Mouse (Mus musculus) intestine, embryonic 14.5 days (tissue): ENCODE measurements at regions not wholly inside any gene's neighbourhood (a gene's known extent, or its start where the extent isn't known, plus 50 kb on each side); places are given as distances from the start of the nearest gene placed in this dataset.

Experiments used
- ATAC-seq: fragments of 200-750 bp; cut with Nextera tagmentation; replicated peaks from 2 replicates; pipeline ENCODE4 v1.8.0; 2017; ENCODE audit warnings: low read depth, moderate number of reproducible peaks, moderate TSS enrichment, moderate library complexity; ENCODE audit not compliant: low FRiP score, low TSS enrichment
- DNase-seq: peaks from one replicate; pipeline ENCODE4 v3.0.0-alpha.2; 2018; ENCODE audit warnings: low spot score
- H3K27ac ChIP-seq: fragments of 300-500 bp; sonication (generic); 2 replicates; pipeline ENCODE4 v1.5.1; 2014; ENCODE audit warnings: low read depth, mild to moderate bottlenecking, control low read depth
- H3K27me3 ChIP-seq: fragments of 300-500 bp; sonication (generic); replicated peaks from 2 replicates; pipeline ENCODE4 v1.6.1; 2014; ENCODE audit warnings: low read length, control low read depth; ENCODE audit not compliant: control insufficient read depth, insufficient read depth
- H3K36me3 ChIP-seq: fragments of 300-500 bp; sonication (generic); 2 replicates; pipeline ENCODE4 v1.6.1; 2014; ENCODE audit warnings: low read length, control low read depth; ENCODE audit not compliant: control insufficient read depth, insufficient read depth
- H3K4me1 ChIP-seq: fragments of 300-500 bp; sonication (generic); replicated peaks from 2 replicates; pipeline ENCODE4 v1.6.1; 2014; ENCODE audit warnings: low read length, control low read depth, mixed read lengths; ENCODE audit not compliant: control insufficient read depth, insufficient read depth
- H3K4me2 ChIP-seq: fragments of 300-500 bp; sonication (generic); 2 replicates; pipeline ENCODE4 v1.6.1; 2014; ENCODE audit warnings: low read length
- H3K4me3 ChIP-seq: fragments of 300-500 bp; sonication (generic); 2 replicates; pipeline ENCODE4 v1.5.1; 2014; ENCODE audit warnings: low read depth, low read length, control low read depth, mixed read lengths
- H3K9ac ChIP-seq: fragments of 300-500 bp; sonication (generic); 2 replicates; pipeline ENCODE4 v1.6.1; 2014; ENCODE audit warnings: mild to moderate bottlenecking, low read length
- H3K9me3 ChIP-seq: fragments of 300-500 bp; sonication (generic); 2 replicates; pipeline ENCODE4 v1.6.1; 2016; ENCODE audit warnings: low read length, control low read depth; ENCODE audit not compliant: control insufficient read depth
- WGBS: fragments of 180-500 bp; shearing (Covaris S2); extraction: QIAGEN DNeasy Blood & Tissue Kit; methylation state at CpG from one replicate; pipeline ENCODE4 v1.1.7; 2014; 5-methylcytosine and 5-hydroxymethylcytosine counted together

DNA sequence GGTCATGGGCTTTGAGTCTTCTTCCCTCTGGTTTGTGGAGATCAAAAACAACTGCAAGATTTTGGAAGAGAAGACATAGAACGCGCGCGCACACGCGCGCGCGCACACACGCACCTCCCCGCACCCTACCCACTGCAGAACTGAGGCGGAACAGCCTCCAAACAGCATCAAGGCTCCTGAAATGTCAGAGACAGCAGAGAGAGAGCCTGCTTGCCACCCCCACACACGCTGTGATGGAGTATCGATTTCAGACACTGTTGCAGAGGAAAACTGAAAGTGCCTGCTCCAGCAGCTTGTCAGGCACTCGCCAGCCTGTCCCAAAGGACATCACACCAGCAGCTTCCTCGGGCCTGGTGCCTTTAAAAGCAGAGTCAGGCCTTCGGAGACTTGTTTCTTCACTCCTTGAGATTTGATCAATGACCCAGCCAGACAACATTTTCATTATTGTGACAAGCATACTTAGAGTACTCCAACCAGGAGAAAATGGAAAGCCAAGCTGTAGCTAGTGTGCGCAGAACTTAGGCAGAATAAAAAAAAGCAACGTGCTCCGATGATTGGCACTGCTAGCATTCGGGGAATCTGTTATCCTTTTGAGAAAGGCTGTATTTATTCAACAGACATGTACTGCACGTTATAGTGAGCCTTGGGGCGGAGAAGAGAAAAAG lies 342.9 kb upstream of the Rgma start:
- Histone ChIP-seq H3K4me2 (peak overlapping the region; percentile 28), H3K27me3 (no peaks in the 10 kb centered on the region), H3K27ac (no peak overlapping the region), H3K4me1 (peaks cover 15% of the 10 kb centered on the region), H3K36me3 (no peaks in the 10 kb centered on the region), H3K9ac (no peak overlapping the region), H3K9me3 (no peaks in the 10 kb centered on the region), H3K4me3 (no peak overlapping the region)
- DNase-seq (no peak), ATAC-seq (no peak)
- 56% methylated on average over 23 of the region's 23 CpGs for WGBS

DNA sequence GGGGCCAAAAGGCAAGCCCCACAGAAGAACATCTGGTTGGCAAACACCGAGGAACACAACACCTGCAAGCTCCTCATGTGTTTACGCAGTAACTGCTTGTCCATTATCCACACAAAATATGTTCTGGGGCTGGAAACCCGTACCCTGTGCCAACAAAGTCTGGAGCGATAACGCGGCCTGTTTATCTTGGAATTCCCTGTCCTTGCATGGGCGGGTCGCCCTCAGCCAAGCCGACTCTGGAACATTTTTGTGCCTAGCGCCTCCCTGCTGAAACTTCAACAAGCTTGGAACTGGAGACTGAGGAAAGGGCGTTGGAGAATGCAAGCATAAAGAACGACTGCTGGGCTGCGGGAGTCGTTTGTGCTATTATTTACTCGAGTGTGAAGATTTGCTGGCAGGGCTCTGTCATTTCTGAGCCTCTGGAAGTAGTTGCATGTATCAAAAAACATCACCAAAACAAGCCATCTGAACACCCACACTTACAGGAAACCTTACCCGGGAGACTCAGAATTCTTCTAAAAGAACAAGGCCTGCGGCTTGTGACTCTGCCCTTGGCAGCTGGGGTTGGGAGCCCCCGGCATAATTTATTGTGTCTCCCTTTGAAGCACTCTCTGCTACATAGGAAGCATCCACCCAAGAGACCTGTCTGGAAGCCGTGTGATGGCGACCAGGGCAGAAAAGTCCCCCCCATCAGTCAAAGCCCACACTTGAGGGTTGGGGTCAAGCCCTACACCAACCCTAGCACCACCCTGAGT lies 338.3 kb upstream of the Rgma start:
- DNase-seq = no peak
- Histone ChIP-seq H3K27ac (no peak overlapping the region), H3K4me2 (0 out of 2 replicates have a peak overlapping the region, but pooled peaks have one; percentile 6), H3K27me3 (no peaks in the 10 kb centered on the region), H3K9ac (no peak overlapping the region), H3K4me1 (peaks cover 13% of the 10 kb centered on the region), H3K4me3 (no peak overlapping the region), H3K36me3 (no peaks in the 10 kb centered on the region), H3K9me3 (no peaks in the 10 kb centered on the region)
- no peak for ATAC-seq
- 35% methylated on average over 20 of the region's 20 CpGs for WGBS

DNA sequence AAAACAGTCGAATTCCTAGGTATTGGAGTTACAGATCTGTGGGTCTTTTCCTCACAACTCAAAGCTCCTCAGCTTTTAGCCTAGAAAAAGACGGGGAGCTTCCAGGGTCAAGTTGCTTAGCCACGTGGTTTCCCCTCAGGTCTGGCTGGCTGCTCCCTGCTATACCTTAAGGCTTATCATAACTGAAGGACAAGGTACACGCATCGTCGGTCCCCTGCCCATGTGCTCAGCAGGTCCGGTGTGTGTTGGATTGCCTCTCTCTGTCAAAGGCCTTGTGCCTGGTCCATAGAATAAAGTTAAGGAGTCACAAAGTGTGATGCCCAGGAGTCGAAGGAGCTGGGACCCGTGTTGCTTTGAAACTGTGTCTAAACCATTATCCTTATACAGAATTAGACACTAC lies 337.7 kb upstream of the Rgma start:
- Histone ChIP-seq H3K9me3 (no peaks in the 10 kb centered on the region), H3K4me3 (no peak overlapping the region), H3K27me3 (no peaks in the 10 kb centered on the region), H3K4me2 (no peak overlapping the region), H3K27ac (no peak overlapping the region), H3K9ac (no peak overlapping the region), H3K36me3 (no peaks in the 10 kb centered on the region), H3K4me1 (peaks cover 6% of the 10 kb centered on the region; the same call in 1 of the 2 replicates)
- ATAC-seq = no peak
- DNase-seq = no peak
- WGBS = 87% methylated on average over 9 of the region's 9 CpGs

DNA sequence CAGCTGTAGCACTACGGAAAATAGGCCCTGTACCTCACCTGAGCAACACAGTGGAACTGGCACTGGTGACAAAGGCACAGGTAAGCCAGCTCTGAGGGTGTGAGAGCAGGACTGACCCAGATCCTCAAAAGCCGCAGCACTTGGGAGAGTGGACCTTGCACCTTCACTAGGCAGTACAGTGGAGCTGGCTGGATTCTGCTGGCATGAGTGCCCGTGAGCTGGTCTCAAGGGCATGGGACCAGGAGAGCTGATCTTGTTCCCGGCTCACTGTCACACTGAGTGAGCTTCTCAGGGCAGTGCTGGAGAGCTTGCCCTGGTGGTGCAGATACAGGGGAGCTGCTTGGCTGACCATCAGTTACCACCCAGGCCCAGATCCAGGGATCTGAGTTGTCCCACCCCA lies 335.4 kb upstream of the Rgma start:
- ATAC-seq = no peak
- Histone ChIP-seq H3K4me2 (no peak overlapping the region), H3K9ac (no peak overlapping the region), H3K36me3 (no peaks in the 10 kb centered on the region), H3K9me3 (no peaks in the 10 kb centered on the region), H3K4me1 (peaks cover 5% of the 10 kb centered on the region; the same call in 1 of the 2 replicates), H3K4me3 (no peak overlapping the region), H3K27me3 (no peaks in the 10 kb centered on the region), H3K27ac (no peak overlapping the region)
- DNase-seq = no peak
- whole genome bisulfite sequencing = 92% methylated on average over 4 of the region's 4 CpGs

DNA sequence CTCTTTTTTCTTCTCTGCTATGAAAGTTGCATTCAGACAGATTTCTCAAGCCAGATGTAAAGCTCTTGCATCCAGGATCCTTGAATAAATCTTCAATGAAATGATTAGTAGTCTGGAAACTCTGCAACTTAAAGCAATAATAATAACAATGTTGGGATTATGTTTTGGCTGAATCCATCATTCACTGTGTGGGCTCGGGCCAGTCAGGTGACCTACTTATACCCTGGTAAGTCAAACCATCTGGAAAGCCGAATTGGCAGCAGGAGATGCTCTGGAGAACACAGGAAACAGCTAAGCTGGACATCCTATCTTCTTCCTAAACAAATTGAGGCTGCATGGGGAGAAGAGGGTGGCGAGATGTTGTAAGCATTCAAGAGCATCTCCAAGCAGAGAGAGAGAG lies 331.0 kb upstream of the Rgma start:
- WGBS = 55% methylated on average over 3 of the region's 3 CpGs
- ATAC-seq = no peak
- Histone ChIP-seq H3K27me3 (no peaks in the 10 kb centered on the region), H3K36me3 (no peaks in the 10 kb centered on the region), H3K9me3 (no peaks in the 10 kb centered on the region), H3K27ac (no peak overlapping the region), H3K4me3 (no peak overlapping the region), H3K4me2 (no peak overlapping the region), H3K9ac (no peak overlapping the region), H3K4me1 (no peaks in the 10 kb centered on the region)
- no peak for DNase-seq

DNA sequence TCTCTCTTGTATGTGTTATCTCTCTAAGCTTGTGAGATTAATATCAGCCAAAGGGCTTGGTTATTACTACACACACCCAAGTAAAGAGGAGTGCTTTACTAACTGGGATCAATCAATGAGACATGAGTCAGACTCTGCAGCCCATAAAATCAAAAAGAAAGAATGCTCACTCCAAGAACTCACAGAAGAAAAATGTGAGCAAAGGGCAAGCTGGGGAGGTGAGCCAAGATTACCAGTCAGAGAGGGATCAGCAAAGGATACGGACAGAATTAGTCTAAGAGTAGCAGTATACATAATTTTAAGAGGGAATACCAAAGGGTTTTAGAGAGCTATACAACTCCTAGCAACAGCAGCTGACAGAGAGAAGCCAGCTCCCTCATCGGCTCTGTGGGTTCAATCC lies 319.4 kb upstream of the Rgma start:
- H3K27me3 ChIP-seq = no peaks in the 10 kb centered on the region
- no peak for ATAC-seq
- H3K4me1 ChIP-seq = no peaks in the 10 kb centered on the region
- no peak overlapping the region for H3K4me3 ChIP-seq
- H3K9me3 ChIP-seq = no peaks in the 10 kb centered on the region
- H3K27ac ChIP-seq = no peak overlapping the region
- no peak overlapping the region for H3K4me2 ChIP-seq
- no peak for DNase-seq
- H3K9ac ChIP-seq = no peak overlapping the region
- 69% methylated on average over 2 of the region's 2 CpGs for WGBS
- no peaks in the 10 kb centered on the region for H3K36me3 ChIP-seq

DNA sequence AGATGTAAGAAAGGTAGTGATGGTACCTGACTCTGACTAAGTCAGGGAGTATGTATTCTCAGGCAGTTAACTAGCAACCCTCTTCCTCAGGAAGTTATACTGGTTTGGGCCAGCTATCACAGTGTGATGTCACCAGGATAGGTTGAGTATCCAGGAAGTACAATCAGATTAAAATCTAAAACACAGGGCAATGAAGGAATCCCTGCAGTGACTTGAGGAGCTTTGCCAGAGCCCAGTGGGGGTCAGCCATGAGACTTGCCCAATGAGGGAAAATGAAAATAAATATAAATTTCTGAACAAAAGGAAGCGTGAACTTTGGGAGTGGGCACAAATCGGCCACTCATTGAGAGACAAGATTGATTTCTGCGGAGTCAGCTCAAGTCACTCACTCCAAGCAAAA lies 311.8 kb upstream of the Rgma start:
- Histone ChIP-seq H3K4me2 (no peak overlapping the region), H3K27ac (no peak overlapping the region), H3K36me3 (no peaks in the 10 kb centered on the region), H3K27me3 (no peaks in the 10 kb centered on the region), H3K4me3 (no peak overlapping the region), H3K9me3 (no peaks in the 10 kb centered on the region), H3K9ac (no peak overlapping the region), H3K4me1 (no peaks in the 10 kb centered on the region)
- DNase-seq (no peak), ATAC-seq (no peak)
- 85% methylated on average over 3 of the region's 3 CpGs for WGBS

DNA sequence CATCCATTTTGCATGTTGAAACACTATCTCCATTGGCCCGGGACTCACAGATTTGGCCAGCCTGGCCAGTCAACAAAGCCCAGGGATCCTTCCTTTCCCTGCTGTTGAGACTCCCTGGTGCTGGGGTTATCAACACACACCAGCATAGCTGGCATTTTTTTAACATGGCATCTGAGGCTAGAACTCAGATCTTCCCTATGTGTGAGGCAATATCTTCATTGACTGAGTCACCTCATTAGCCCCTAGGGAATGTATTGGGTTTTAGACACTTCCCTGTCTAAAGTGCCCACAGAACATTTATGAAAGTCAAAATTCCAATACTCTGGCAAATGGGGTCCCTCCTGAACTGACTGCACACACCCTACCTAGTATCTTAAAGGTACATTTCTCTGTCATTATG lies 306.8 kb upstream of the Rgma start:
- H3K4me3 ChIP-seq = no peak overlapping the region
- 0 out of 2 replicates have a peak, but pooled peaks cover 4% of the 10 kb centered on the region for H3K9me3 ChIP-seq
- no peak for DNase-seq
- H3K27ac ChIP-seq = no peak overlapping the region
- 68% methylated on average over 1 of the region's 1 CpGs for WGBS
- no peak for ATAC-seq
- no peaks in the 10 kb centered on the region for H3K36me3 ChIP-seq
- no peak overlapping the region for H3K9ac ChIP-seq
- H3K27me3 ChIP-seq = no peaks in the 10 kb centered on the region
- H3K4me2 ChIP-seq = no peak overlapping the region
- no peaks in the 10 kb centered on the region for H3K4me1 ChIP-seq

DNA sequence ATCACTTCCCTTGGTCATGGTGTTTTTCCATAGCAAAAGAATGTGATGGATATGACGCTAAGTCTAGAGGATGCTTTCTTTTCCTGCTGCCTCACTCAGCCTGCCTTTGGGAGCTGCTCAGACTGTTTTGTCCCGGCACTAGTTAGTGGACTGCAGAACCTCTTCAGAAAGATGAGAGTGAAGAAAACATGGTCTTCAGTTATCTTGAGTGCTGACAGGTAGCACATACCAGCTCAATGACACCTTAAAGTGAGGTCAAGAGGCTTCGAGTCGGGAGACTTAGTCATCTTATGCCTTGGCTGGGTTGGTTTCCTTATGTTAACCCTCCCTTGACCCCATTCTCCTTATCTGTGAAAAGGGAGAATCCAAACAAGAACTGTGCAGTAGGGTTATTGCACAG lies 306.0 kb upstream of the Rgma start:
- Histone ChIP-seq H3K36me3 (no peaks in the 10 kb centered on the region), H3K9me3 (0 out of 2 replicates have a peak, but pooled peaks cover 4% of the 10 kb centered on the region), H3K4me1 (no peaks in the 10 kb centered on the region), H3K27ac (no peak overlapping the region), H3K4me3 (no peak overlapping the region), H3K4me2 (no peak overlapping the region), H3K9ac (no peak overlapping the region), H3K27me3 (no peaks in the 10 kb centered on the region)
- 53% methylated on average over 4 of the region's 4 CpGs for WGBS
- ATAC-seq (no peak), DNase-seq (no peak)
